Mouse (Mus musculus): ENCODE results near the gene Snx11. TPM values are rescaled to one million over a fixed set of nuclear protein-coding genes. Genes with fewer than 3 reads are reported as not detected.

The Snx11 gene
- 31.1 and 32.5 TPM in 2 replicates for polyA plus RNA-seq (2011; ENCODE audit: insufficient read length, low read depth, missing spikeins)

- peaks cover 7% of the 10 kb centered on the region; the same call in 1 of the 2 replicates for H3K4me1 ChIP-seq (ENCODE audit: control insufficient read depth, insufficient read depth, low read length)
- H3K27ac ChIP-seq (ENCODE audit: insufficient read depth, low read length), result peak within 1 kb of the TSS; percentile 88
- peak within 1 kb of the TSS; percentile 96 for H3K4me3 ChIP-seq (ENCODE audit: insufficient read depth, low read length)
- peak; percentile 95 for TF ChIP-seq POLR2A (IDR thresholded peaks at IDR 0.05; ENCODE audit: low read depth, low read length)
- peak; percentile 33; the same call in 1 of the 2 replicates for TF ChIP-seq CTCF (IDR thresholded peaks at IDR 0.05; ENCODE audit: borderline replicate concordance, insufficient read depth, low read length)
Observed at GRCm38 (mm10) chr11:96776968-96777962, at the start of gene Snx11. TSS of gene Snx11 (minus strand) at chr11:96777559.

- Histone ChIP-seq H3K4me3 (ENCODE audit: insufficient read depth, low read length) (peak overlapping the region; percentile 40), H3K4me1 (ENCODE audit: control insufficient read depth, insufficient read depth, low read length) (peaks cover 9% of the 10 kb centered on the region), H3K27ac (ENCODE audit: insufficient read depth, low read length) (peak overlapping the region; percentile 94; the same call in 1 of the 2 replicates)
- TF ChIP-seq CTCF (IDR thresholded peaks at IDR 0.05; ENCODE audit: borderline replicate concordance, insufficient read depth, low read length) (no peak), POLR2A (IDR thresholded peaks at IDR 0.05; ENCODE audit: low read depth, low read length) (no peak)
Observed at GRCm38 (mm10) chr11:96826481-96826880, 49.1 kb upstream of the Snx11 start.

- H3K4me3 ChIP-seq (ENCODE audit: insufficient read depth, low read length), result peak overlapping the region; percentile 40
- peak overlapping the region; percentile 94 for H3K27ac ChIP-seq (ENCODE audit: insufficient read depth, low read length)
- peaks cover 9% of the 10 kb centered on the region for H3K4me1 ChIP-seq (ENCODE audit: control insufficient read depth, insufficient read depth, low read length)
- no peak for TF ChIP-seq CTCF (IDR thresholded peaks at IDR 0.05; ENCODE audit: borderline replicate concordance, insufficient read depth, low read length)
- no peak for TF ChIP-seq POLR2A (IDR thresholded peaks at IDR 0.05; ENCODE audit: low read depth, low read length)
Observed at GRCm38 (mm10) chr11:96824783-96825495, 47.6 kb upstream of the Snx11 start.

GRCm38 (mm10) chr11:96823880-96824782 is 46.8 kb upstream of the Snx11 start:
- Histone ChIP-seq H3K27ac (ENCODE audit: insufficient read depth, low read length) (peak overlapping the region; percentile 94), H3K4me3 (ENCODE audit: insufficient read depth, low read length) (peak overlapping the region; percentile 55), H3K4me1 (ENCODE audit: control insufficient read depth, insufficient read depth, low read length) (peaks cover 9% of the 10 kb centered on the region)
- no peak for TF ChIP-seq CTCF (IDR thresholded peaks at IDR 0.05; ENCODE audit: borderline replicate concordance, insufficient read depth, low read length)
- peak; percentile 71 for TF ChIP-seq POLR2A (IDR thresholded peaks at IDR 0.05; ENCODE audit: low read depth, low read length)

GRCm38 (mm10) chr11:96823471-96823837 is 46.1 kb upstream of the Snx11 start:
- peaks cover 9% of the 10 kb centered on the region for H3K4me1 ChIP-seq (ENCODE audit: control insufficient read depth, insufficient read depth, low read length)

GRCm38 (mm10) chr11:96822675-96823470 is 45.5 kb upstream of the Snx11 start:
- Histone ChIP-seq H3K4me1 (ENCODE audit: control insufficient read depth, insufficient read depth, low read length) (peaks cover 9% of the 10 kb centered on the region), H3K4me3 (ENCODE audit: insufficient read depth, low read length) (peak overlapping the region; percentile 55), H3K27ac (ENCODE audit: insufficient read depth, low read length) (peak overlapping the region; percentile 92)
- TF ChIP-seq POLR2A (IDR thresholded peaks at IDR 0.05; ENCODE audit: low read depth, low read length) (peak; percentile 68), CTCF (IDR thresholded peaks at IDR 0.05; ENCODE audit: borderline replicate concordance, insufficient read depth, low read length) (no peak)

More at GRCm38 (mm10) chr11:96823471-96823837, 46.1 kb upstream of the Snx11 start:
- TF ChIP-seq POLR2A (IDR thresholded peaks at IDR 0.05; ENCODE audit: low read depth, low read length), result no peak; the same call in 1 of the 2 replicates
- TF ChIP-seq CTCF (IDR thresholded peaks at IDR 0.05; ENCODE audit: borderline replicate concordance, insufficient read depth, low read length), result no peak
- Histone ChIP-seq H3K4me3 (ENCODE audit: insufficient read depth, low read length) (peak overlapping the region; percentile 55), H3K27ac (ENCODE audit: insufficient read depth, low read length) (peak overlapping the region; percentile 87)

- peaks cover 9% of the 10 kb centered on the region for H3K4me1 ChIP-seq (ENCODE audit: control insufficient read depth, insufficient read depth, low read length)
- TF ChIP-seq POLR2A (IDR thresholded peaks at IDR 0.05; ENCODE audit: low read depth, low read length), result 0 out of 2 replicates have a peak, but pooled peaks have one; percentile 35
- no peak for TF ChIP-seq CTCF (IDR thresholded peaks at IDR 0.05; ENCODE audit: borderline replicate concordance, insufficient read depth, low read length)
- H3K4me3 ChIP-seq (ENCODE audit: insufficient read depth, low read length), result peak overlapping the region; percentile 9
- peak overlapping the region; percentile 92 for H3K27ac ChIP-seq (ENCODE audit: insufficient read depth, low read length)
Observed at GRCm38 (mm10) chr11:96821956-96822355, 44.6 kb upstream of the Snx11 start.

GRCm38 (mm10) chr11:96818128-96818710 is 40.9 kb upstream of the Snx11 start:
- Histone ChIP-seq H3K4me3 (ENCODE audit: insufficient read depth, low read length) (no peak overlapping the region), H3K27ac (ENCODE audit: insufficient read depth, low read length) (no peak overlapping the region), H3K4me1 (ENCODE audit: control insufficient read depth, insufficient read depth, low read length) (no peaks in the 10 kb centered on the region)
- no peak for TF ChIP-seq POLR2A (IDR thresholded peaks at IDR 0.05; ENCODE audit: low read depth, low read length)
- TF ChIP-seq CTCF (IDR thresholded peaks at IDR 0.05; ENCODE audit: borderline replicate concordance, insufficient read depth, low read length), result no peak

All from embryonic fibroblast, embryonic 13.5 days (primary cell).